In genomic region chr14:99366996-99367555, GRCm38 (mm10) we compare ENCODE assay signal across 12 mouse cellular contexts.
DNase-seq lines count a peak whose midpoint lies in the region; ATAC-seq and TF ChIP-seq lines count a peak whose summit lies in the region.
"Had no signal": no experiment of that assay in that cellular context is flagged by ENCODE, and none has a peak within 500 bp of the region (broad histone marks: within the 10 kb centered on the region; RNA-seq: fewer than 3 reads in every experiment).

No protein-coding gene starts in this region.

- no peak overlapping the region for H3K4me3 ChIP-seq in heart, embryonic 14.5 days (ENCODE audit: control insufficient read depth in 1 of 2, insufficient read depth in 1 of 2, low read depth in 1 of 2, low read length in 2 of 2)
- H3K4me3 ChIP-seq in forebrain, embryonic 12.5 days (replicated peaks), result no peak overlapping the region
- 0 out of 2 replicates have a peak overlapping the region, but pooled peaks have one; percentile 21 for H3K4me3 ChIP-seq in midbrain, embryonic 12.5 days
- no peak overlapping the region for H3K4me3 ChIP-seq in limb, embryonic 10.5 days
- H3K4me3 ChIP-seq: limb, embryonic 12.5 days had no signal

- 41% methylated on average over 11 of the region's 11 CpGs for WGBS in heart, embryonic 14.5 days
- WGBS in forebrain, embryonic 12.5 days, result 44% methylated on average over 11 of the region's 11 CpGs
- WGBS in midbrain, embryonic 12.5 days, result 25% methylated on average over 11 of the region's 11 CpGs
- WGBS in limb, embryonic 10.5 days, result 79% methylated on average over 11 of the region's 11 CpGs

- peaks cover 12 to 15% of the 10 kb centered on the region in 2 experiments for H3K4me1 ChIP-seq in heart, embryonic 14.5 days (ENCODE audit: control insufficient read depth in 2 of 2, insufficient read depth in 2 of 2, low read length in 2 of 2)
- peaks cover 18% of the 10 kb centered on the region for H3K4me1 ChIP-seq in forebrain, embryonic 12.5 days
- H3K4me1 ChIP-seq in midbrain, embryonic 12.5 days, result peaks cover 17% of the 10 kb centered on the region
- no peaks in the 10 kb centered on the region; the same call in 1 of the 2 replicates for H3K4me1 ChIP-seq in limb, embryonic 10.5 days
- H3K4me1 ChIP-seq: limb, embryonic 12.5 days had no signal

- POLR2A ChIA-PET in Patski (lab: Charles Lee), result no interaction called here

- no peak overlapping the region for H3K9ac ChIP-seq in heart, embryonic 14.5 days (ENCODE audit: low read length)
- H3K9ac ChIP-seq in forebrain, embryonic 12.5 days, result peak overlapping the region; percentile 13; the same call in 1 of the 2 replicates
- H3K9ac ChIP-seq in midbrain, embryonic 12.5 days (replicated peaks), result no peak overlapping the region
- H3K9ac ChIP-seq: heart, embryonic 15.5 days; limb, embryonic 12.5 days had no signal

- H3K9me3 ChIP-seq in heart, embryonic 14.5 days (ENCODE audit: control insufficient read depth, low read length), result no peaks in the 10 kb centered on the region
- no peaks in the 10 kb centered on the region for H3K9me3 ChIP-seq in forebrain, embryonic 12.5 days
- no peaks in the 10 kb centered on the region for H3K9me3 ChIP-seq in midbrain, embryonic 12.5 days
- H3K9me3 ChIP-seq in limb, embryonic 10.5 days (replicated peaks), result no peaks in the 10 kb centered on the region
- H3K9me3 ChIP-seq: heart, embryonic 15.5 days; limb, embryonic 12.5 days had no signal

- no peak for ATAC-seq in heart, embryonic 14.5 days (ENCODE audit: insufficient number of reproducible peaks, insufficient read depth, low FRiP score, low read depth)
- peak; percentile 60 for ATAC-seq in Patski
- ATAC-seq in forebrain, embryonic 12.5 days (ENCODE audit: low FRiP score), result 0 out of 2 replicates have a peak, but pooled peaks have one; percentile 36
- peak; percentile 53 for ATAC-seq in midbrain, embryonic 12.5 days (ENCODE audit: low FRiP score, low read depth)

- TF ChIP-seq CTCF in Patski (IDR thresholded peaks at IDR 0.05), result no peak

- in situ Hi-C loops in Patski (cut with MboI; ENCODE audit: low pct_unique_long_range_greater_than_20kb), result no loop called here

- H3K4me2 ChIP-seq in heart, embryonic 14.5 days (ENCODE audit: low read length), result peak overlapping the region; percentile 55; the same call in 1 of the 2 replicates
- H3K4me2 ChIP-seq in forebrain, embryonic 12.5 days, result peak overlapping the region; percentile 49
- peak overlapping the region; percentile 43 for H3K4me2 ChIP-seq in midbrain, embryonic 12.5 days (replicated peaks)
- H3K4me2 ChIP-seq: limb, embryonic 12.5 days had no signal

- CTCF ChIA-PET in Patski (lab: Charles Lee), result interaction anchor here (0.9 kb wide), 1 partner anchor 8 kb away, joined by 3 read pairs; no protein-coding TSS in a partner anchor

- peak overlapping the region; percentile 0 to 56; a peak in 3 of 4 replicates for H3K27ac ChIP-seq in heart, embryonic 14.5 days (replicated peaks in 1 of 2; ENCODE audit: control insufficient read depth in 1 of 2, insufficient read depth in 1 of 2, low read depth in 2 of 2, low read length in 2 of 2)
- peak overlapping the region; percentile 37 for H3K27ac ChIP-seq in forebrain, embryonic 12.5 days
- peak overlapping the region; percentile 63 for H3K27ac ChIP-seq in midbrain, embryonic 12.5 days (replicated peaks)
- H3K27ac ChIP-seq in limb, embryonic 10.5 days, result no peak overlapping the region
- H3K27ac ChIP-seq: heart, embryonic 15.5 days; limb, embryonic 12.5 days had no signal

- no peaks in the 10 kb centered on the region for H3K27me3 ChIP-seq in heart, embryonic 14.5 days (ENCODE audit: control insufficient read depth, insufficient read depth, low read length)
- no peaks in the 10 kb centered on the region for H3K27me3 ChIP-seq in Patski
- H3K27me3 ChIP-seq in forebrain, embryonic 12.5 days, result peaks cover 8% of the 10 kb centered on the region; the same call in 1 of the 2 replicates
- H3K27me3 ChIP-seq in midbrain, embryonic 12.5 days, result peaks cover 8% of the 10 kb centered on the region; the same call in 1 of the 2 replicates
- H3K27me3 ChIP-seq in limb, embryonic 10.5 days (ENCODE audit: low read depth, poor library complexity, severe bottlenecking), result no peaks in the 10 kb centered on the region
- H3K27me3 ChIP-seq: heart, embryonic 15.5 days; limb, embryonic 12.5 days had no signal

- no peaks in the 10 kb centered on the region for H3K36me3 ChIP-seq in heart, embryonic 14.5 days (ENCODE audit: control insufficient read depth, insufficient read depth, low read length)
- no peaks in the 10 kb centered on the region for H3K36me3 ChIP-seq in forebrain, embryonic 12.5 days (replicated peaks)
- no peaks in the 10 kb centered on the region for H3K36me3 ChIP-seq in midbrain, embryonic 12.5 days
- no peaks in the 10 kb centered on the region for H3K36me3 ChIP-seq in limb, embryonic 10.5 days
- H3K36me3 ChIP-seq: heart, embryonic 15.5 days; limb, embryonic 12.5 days had no signal

- intact Hi-C loops in heart, postnatal 36 days (cut with DNase I), result no loop called here

- DNase-seq in heart, postnatal 36 days, result no peak
- DNase-seq in Patski (ENCODE audit: low read depth, low spot score), result no peak
- DNase-seq in right cerebral cortex, postnatal 10 days (ENCODE audit: low spot score in 2 of 2), result no peak
- no peak for DNase-seq in urinary bladder, postnatal 36 days (ENCODE audit: low spot score in 2 of 2)
- DNase-seq in limb, embryonic 10.5 days (ENCODE audit: low spot score), result no peak
- DNase-seq: adrenal gland, postnatal 25 days; cerebellum, adult 18-20 months had no signal
